Mouse (Mus musculus) cerebellum, adult 18-20 months (tissue): ENCODE measurements around the gene Ddx39b.

Source experiments
- DNase-seq, 2 experiments: peaks; one replicate each; pipeline ENCODE4 v3.0.0; 2021

Ddx39b gene

DNA sequence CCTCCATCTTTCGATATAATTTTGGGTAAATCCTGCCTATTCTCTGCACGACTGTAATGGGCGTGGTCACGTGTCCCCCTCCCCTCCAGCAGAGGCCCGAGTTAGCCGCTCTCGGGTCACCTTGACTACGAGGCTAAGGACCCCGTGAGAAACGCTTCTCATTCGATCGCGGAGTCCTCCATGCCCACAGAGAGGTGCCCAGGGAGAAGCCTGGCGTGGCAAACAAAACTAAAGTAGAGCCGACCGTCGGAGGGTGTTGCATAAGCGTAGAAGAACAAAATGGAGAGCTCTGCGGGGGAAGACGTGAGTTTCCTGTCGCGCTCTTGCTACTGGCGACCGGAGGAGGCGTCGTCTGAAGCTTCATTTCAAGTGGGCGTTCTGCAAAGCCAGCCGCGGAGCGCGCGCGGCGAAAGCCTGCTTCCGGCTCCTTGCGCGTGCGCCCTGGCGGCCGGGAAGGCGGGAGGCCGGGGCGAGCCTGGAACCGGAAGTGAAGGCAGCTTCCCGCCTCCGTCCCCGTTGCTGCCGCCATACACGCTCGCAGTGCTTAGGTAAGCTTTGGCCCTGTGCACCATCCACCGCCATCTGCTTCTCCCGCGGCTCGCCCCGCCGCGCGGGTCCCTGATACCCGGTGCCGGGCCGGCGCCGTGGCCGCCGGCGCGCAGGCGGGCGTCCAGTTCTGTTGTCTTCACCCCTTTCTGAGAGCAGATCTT lies at the start of gene Ddx39b:
Ddx39b (plus strand) TSS at position 442 of the 710 bp plus-strand sequence.
- DNase-seq: peak; percentile 95 to 97

DNA sequence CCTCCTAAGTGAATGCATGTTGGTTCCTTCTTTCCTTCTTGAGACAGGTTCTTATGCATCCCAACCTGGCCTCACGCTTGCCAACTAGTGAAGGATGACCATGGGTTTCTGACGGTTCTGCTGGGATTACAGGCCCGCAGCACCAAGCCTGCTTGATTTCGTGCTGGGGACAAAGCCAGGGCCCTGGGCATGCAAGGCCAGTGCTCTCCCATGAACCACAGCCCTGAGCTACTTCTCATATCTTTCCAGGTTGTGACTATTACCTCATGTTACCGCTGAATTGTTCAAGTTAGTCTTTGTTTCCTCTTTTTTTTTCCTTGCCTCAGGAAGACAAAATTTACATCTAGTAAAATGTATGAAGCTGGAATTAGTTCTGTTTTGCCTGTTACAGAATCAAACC lies 48.6 kb upstream of the Ddx39b start:
- no peak for DNase-seq

DNA sequence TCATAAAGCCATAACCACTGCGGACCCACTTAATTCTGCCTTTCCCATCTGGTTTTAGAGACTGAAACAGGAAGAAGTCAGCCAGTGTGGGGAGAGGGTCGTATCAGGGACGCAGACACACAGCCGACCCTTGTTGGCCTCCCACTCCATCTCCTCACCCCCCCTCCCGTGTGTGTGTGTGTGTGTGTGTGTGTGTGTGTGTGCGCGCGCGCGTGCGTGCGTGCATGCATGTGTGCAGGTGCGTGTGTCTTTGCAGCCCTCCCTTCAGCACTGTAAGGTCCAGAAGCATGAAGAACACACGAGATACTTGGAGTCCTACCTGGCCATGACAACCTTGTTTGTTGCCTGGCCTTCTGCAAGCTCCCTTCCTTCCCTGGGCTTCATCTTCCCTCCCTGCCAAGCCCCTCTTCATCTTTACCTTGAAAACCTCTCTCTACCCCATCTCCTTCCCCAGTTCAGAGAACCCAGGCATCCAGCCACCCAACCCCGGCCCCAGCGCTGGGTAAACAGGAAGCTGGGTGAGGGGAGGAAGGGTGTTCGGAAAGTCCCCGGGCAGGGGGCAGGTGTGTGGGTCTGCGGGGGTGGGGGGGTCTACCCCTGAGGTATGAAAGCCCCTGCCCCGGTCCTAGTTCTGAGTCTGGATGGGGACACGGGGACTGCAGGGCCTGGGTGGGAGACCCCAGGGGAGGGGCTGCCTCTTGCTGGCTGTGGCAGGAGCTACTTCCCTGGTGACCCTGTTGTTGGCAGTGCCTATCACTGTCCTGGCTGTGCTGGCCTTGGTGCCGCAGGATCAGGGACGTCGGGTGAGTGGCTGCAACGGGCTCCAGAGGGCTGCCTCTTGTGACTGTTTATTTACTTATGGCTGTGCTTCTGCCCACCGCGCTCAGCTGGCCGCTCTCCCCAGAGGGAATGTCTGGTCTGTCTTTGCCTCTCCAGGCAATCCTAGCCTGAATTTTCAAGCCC lies 47.4 kb upstream of the Ddx39b start, which contains the start of gene Ltb:
Ltb (plus strand) TSS at position 559 of the 963 bp plus-strand sequence.
- DNase-seq: no peak

DNA sequence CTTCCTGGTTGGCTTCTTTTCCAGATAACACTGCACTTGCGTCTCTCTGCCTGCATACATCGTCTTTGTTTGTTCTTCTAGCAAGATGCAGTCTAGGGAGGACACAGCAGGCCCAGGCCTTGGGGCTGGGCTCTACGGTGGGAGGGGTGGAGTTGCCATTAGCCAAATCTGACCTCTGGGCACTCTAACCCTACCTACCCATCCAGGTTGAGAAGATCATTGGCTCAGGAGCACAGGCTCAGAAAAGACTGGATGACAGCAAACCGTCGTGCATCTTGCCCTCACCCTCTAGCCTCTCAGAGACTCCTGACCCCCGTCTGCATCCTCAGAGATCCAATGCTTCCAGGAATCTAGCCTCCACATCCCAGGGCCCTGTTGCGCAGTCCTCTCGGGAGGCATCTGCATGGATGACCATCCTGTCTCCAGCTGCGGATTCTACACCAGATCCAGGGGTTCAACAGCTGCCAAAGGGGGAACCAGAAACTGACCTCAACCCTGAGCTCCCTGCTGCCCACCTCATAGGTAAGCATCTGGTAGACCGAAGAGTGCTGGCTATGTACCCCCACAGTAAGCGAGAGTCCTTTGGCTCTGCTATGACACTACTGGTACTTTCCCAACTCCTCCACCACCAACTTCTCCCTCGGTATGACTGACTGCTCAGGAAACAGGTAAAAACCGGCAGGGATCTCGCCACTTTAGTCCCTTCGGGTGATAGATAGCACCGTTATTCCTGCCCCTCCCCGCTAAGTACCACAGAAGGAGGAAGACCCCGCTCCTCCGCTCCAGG lies 46.5 kb upstream of the Ddx39b start:
- no peak for DNase-seq

DNA sequence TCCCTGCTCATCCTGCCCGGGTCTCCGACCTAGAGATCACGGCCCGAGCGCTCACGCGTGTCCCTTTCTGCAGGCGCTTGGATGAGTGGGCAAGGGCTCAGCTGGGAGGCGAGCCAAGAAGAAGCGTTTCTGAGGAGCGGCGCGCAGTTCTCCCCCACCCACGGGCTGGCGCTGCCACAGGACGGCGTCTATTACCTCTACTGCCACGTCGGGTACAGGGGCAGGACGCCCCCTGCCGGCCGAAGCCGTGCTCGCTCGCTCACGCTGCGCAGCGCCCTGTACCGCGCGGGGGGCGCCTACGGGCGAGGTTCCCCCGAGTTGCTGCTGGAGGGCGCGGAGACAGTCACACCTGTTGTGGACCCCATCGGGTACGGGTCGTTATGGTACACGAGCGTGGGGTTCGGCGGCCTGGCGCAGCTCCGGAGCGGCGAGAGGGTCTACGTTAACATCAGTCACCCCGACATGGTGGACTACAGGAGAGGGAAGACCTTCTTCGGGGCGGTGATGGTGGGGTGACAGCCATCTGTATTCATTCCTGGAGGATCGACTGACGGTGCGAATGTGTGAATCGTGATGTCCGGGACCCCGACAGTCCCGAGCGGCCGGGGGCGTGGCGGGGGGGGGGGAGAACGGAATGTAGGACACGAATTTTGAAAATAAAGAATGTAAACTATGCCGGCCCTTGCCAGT lies 45.8 kb upstream of the Ddx39b start:
- peak; percentile 49 to 66 for DNase-seq

DNA sequence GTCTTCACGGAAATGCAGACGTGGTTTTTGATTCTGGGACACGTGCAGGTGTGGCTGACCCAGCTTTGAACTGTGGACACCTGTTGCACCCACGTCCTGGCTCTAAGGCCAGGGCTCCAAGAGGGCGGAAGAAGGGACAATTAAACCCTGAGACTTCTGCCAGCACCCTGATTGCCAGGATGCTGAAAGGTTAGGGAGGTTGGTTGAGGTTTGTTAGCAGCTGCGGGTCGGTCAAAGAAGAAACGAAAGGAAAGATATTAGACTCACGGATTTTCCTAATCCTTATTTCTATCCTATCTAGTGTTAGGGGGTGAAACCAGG lies 45.3 kb upstream of the Ddx39b start:
- no peak for DNase-seq

DNA sequence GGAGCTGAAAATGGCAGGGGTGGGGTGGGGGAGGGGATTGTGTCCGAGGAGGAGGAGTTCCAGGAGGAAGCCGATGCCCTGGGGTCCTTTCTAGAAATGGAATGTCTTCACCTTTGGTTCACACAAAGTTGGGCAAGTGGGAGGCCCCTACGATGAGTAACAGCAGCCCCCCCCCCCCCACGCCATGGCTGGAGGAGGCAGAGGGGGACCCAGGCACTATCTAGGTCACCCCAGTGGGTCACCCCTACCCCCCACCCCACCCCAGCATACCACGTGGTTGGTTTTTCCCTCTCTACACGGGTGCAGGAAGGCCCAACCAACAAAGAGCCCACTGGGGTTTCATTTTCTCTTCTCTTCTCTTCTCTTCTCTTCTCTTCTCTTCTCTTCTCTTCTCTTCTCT lies 44.4 kb upstream of the Ddx39b start:
- no peak for DNase-seq

DNA sequence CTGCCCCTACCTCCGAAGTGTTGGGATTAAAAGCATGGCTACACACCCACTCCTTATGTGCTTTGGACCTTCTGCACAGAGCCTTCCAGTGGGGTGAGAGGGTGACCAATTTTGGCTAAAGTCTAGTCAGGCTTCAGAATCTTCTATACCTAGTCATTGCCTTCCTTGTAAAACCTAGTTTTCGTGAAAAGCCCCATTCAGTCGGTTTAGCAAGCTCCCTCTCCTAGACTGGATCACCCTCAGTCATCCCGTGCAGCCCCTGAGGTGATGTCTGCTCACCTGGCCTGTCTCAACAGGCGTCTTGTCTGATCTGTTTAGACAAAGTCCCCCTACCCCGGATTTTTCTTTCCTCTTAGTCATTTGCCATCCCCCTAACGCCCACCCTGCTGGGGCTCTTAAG lies 43.5 kb upstream of the Ddx39b start:
- DNase-seq: no peak

DNA sequence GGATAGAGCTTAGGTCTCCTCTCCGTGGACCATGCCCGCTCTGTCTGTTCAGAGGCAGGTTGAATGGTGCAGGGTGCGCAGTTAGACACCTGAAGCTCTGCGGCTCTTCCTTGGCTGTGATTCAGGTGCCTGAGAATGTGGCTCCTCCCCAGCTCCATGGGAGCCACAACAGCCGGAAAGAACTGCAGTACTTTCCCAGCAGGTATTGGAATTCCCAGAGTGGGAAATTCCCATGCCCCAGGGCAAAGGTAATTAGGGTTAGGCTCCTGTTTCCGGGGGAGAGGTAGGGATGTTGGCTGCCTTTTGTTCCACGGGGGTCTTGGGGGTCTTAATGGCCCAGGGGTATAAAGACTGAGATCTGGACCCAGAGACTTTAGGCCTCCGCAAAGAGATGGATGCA lies 42.6 kb upstream of the Ddx39b start:
- no peak for DNase-seq

DNA sequence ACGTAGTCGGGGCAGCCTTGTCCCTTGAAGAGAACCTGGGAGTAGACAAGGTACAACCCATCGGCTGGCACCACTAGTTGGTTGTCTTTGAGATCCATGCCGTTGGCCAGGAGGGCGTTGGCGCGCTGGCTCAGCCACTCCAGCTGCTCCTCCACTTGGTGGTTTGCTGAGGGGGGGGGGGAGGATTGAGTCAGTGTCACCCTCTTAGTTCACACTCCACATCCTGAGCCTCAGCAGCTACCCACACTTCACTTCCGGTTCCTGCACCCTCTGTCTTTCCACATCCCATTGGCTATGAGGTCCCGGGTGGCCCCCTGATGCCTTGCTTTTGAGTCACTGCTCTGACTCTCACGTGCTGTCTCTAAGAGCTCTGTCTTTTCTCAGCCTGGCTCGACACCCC lies 41.1 kb upstream of the Ddx39b start:
- DNase-seq: no peak

DNA sequence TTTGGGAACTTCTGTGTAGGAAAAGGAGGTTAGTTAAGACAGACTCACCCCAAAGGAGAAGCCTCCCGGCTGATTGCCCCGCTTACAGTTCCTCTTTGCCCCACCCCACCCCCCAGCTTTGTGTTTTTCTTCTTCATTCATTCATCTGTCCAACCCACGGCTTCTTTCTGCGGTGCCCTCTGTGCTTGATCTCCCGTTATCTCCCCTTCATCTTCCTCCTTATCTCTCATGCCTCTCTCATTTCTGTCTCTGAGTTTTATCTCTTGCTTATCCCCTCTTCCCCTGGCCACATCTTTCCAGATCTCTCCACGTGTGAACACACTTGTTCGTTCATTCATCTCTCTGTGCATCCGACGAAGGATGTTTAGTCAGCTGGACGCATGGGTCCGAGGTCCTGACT lies 40.4 kb upstream of the Ddx39b start:
- no peak for DNase-seq

DNA sequence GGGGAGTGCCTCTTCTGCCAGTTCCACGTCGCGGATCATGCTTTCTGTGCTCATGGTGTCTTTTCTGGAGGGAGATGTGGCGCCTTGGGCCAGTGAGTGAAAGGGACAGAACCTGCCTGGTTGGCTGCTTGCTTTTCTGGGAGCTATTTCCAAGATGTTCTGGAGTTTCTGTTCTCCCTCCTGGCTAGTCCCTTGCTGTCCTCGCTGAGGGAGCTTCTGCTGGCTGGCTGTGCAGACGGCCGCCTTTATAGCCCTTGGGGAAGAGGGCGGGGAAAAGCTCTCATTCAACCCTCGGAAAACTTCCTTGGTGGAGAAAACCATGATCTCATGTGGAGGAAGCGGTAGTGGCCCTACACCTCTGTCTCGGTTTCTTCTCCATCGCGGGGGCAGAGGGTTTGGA lies 39.8 kb upstream of the Ddx39b start, which contains the start of gene Tnf:
Tnf (minus strand) TSS at position 221 of the 400 bp plus-strand sequence.
- no peak for DNase-seq

DNA sequence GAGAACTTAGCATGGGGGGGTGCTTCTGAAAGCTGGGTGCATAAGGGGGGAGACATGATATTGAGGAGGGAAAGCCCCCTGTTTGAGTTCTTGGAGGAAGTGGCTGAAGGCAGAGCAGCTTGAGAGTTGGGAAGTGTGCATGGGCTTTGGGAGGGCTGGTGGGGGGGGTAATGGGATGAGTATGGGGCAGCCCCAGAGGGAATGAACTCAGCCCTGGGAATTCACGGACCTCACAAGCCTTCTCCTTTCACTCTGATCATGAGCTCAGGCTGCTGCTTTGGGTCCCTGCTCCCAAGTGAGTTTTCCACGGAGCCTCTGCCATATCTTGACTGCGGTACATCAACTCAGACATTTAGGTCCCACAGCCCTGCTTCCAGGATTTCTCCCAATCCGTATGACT lies 39.1 kb upstream of the Ddx39b start:
- DNase-seq: no peak

DNA sequence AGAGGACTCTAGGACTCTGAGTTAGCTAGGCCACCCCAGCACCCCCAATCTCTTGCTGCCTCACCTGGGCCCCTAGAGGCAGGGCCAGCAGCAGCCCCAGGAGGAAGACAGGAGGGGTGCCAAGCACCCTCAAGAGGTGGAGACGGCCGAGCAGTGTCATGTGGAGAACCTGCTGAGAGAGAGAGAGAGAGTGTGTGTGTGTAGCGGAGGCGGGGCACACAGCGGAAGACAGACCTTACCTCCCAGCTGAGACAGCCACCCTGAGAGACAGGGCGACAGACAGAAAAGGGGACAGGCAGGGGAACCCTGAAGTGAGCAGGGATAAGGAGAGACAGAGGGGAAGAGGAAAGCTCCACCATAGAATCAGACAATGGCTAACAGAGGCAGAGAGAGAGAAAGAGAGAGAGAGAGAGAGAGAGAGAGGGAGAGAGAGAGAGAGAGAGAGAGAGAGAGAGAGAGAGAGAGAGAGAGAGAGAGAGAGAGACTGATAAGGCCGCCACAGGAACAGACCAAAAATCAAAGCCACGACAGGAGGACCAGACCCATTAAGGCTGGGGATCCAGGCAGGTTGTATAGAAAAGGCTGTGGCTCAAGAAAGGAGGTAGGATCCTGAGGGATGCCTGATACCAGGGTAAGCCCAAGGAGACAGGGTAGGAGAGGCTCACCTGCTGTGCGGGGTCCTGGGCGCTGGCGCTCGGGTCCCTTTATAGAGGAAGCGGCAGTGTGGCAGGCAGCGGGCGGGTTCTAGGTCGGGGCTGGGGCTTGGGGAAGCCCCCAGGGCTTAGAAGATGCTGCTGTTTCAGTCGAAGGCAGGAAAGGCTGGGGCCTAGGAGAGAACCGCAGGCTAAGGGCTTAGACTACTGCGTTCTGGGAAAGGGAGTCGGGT lies 36.8 kb upstream of the Ddx39b start, which contains the start of gene Lta:
Lta (minus strand) TSS at position 858 of the 886 bp plus-strand sequence.
- DNase-seq: no peak

DNA sequence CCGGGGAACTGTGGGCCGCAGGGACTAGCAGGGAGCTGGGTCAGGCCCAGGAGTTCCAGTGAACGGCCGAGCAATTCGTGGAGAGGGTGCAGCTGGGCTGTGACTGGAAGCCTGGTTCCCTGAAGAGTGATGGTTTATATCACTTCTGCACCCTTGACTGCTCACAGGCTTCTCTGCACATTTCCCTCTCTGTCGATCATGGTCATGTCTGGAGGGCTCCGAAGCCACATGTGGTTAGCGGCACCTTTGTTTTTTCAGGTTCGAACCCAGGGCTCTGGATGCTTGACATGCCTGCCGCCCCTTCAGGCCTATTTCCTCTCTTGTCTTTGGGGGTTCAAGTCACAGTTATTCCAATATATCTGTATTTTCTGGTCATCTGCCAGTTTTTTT lies 36.2 kb upstream of the Ddx39b start:
- DNase-seq: no peak

DNA sequence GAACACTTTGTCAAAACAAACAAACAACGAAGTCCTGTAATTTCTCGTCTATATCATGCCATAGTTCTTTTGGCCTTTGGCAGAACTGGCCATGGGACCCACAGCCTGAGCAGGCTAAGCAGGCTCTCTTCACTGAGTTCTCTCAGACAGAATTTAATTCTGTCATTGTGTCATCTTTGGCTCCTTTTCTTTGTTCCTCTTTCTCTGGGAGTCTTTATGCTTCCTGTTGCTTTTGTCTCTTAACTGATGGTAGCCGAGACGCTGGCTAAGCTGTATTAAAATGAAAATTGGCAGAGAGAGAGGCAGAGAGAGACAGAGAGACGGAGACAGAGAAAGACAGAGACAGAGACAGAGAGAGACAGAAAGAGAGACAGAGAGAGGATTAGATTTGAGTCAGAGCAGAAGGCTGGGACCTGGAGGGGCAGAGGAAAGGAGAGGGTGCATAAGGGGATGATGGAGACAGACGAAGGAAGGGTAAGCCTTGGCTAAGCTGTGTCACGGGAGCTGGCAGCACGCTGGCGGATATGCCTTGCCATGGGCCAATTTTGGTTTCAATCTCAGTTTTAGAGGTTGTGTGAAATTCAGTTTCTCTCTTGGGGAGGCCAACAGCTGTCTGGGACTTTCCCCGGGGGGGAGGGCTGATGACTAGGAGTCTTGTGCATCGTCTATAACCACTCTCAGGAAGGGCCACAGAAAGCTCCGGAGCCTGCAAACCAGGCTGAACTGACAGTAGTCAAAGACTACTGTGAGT lies 31.6 kb upstream of the Ddx39b start:
- DNase-seq: no peak

DNA sequence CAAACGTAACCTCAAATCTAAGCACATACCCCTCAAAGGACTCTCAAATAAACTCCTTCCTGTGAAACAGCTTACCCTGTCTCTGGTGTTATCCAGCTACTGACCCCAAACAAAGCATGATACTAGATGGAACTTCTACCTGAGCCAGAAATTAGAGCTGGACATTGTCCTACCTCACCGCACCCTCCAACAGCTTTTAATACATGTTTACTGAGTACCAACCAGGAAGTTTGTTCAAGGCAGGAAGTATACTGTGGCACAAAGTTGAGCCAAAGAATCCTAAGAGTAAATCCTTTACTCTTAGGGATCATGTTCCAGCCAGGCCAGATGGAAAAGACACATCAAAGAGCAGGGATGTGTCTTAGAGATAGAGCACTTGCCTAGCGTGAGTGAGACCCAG lies 31.0 kb upstream of the Ddx39b start:
- no peak for DNase-seq

DNA sequence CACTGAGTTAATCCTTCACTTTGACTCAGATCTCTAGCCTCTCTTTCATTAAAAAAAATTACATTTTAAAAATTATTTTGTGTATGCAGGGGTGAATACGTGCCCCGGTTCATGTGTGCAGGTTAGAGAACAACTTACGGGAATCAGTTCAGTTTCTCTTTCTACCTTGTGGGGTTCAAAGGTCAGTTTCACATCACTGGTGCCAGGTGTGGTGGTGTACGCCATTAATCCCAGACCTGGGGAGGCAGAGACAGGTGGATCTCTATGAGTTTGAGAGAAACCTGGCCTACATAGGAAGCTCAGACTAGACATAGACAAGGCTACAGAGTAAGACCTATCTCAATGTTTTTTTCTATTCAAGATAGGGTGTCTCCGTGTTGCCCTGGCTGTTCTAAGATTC lies 28.5 kb upstream of the Ddx39b start:
- no peak for DNase-seq

DNA sequence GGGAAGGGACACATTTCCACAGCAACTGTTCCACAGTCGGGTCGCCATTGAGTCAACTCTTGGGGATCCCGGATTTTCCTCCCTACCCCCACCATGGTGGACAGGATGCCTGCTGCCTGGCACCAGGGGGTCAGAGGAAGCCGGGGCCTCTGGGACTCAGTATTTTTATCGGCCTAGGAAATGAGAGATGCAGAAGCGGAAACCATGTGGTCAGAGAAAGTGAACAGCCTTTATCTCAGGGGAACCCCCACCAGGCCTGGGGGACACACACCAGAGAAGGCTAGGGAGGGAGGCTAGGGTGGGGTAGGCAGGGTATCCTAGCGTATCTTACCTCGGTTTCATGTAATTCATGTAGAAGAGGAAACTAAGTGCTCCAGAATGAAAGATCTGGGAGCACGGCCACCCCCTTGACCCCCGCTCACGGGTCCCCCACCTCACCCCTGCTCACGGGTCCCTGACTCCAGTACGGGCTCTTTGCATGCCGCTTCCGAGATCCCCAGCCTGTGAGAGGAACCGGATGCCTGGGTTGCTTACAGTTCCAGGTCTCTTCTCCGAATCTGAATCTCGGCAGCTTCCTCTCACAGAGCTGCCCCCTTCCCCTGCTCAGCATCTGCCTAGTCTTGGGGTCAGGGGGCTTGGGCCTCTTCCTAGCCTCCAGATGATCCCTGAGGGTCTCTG lies 22.9 kb upstream of the Ddx39b start:
- DNase-seq: no peak

DNA sequence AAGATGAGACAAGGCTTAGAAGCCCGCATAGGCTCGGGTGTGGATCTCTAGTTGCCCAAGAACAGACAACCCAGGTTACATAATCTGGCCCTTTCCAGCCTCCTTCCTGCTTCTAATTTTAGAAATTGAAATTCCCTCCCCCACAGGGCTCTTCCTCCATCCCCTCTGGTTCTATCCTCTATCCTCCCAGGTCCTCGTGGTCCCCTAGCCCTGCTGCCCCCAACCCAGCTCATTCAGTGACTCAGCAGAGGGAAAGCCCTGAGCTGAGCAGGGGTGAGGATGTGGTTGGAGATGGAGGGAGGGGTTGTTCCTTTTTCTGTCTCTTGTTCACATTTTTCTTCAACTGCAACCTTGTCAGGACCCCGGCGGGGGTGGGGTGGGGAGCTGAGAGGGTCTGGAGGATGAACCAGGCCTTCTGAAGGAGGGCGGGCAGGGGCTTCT lies 21.9 kb upstream of the Ddx39b start:
- no peak for DNase-seq
